Mouse (Mus musculus) myocyte (in vitro differentiated cells): ENCODE measurements at regions not wholly inside any gene's neighbourhood (a gene's known extent, or its start where the extent isn't known, plus 50 kb on each side); places are given as distances from the start of the nearest gene placed in this dataset.

Experiments used
- H3K27me3 ChIP-seq: one replicate; pipeline ENCODE4 v1.6.1; 2011; ENCODE audit not compliant: control insufficient read depth, insufficient read depth, insufficient read length
- H3K36me3 ChIP-seq: one replicate; pipeline ENCODE4 v1.6.1; 2011; ENCODE audit not compliant: control insufficient read depth, insufficient read depth
- H3K4me2 ChIP-seq: one replicate; pipeline ENCODE4 v1.6.1; 2011; ENCODE audit warnings: low read depth, control low read depth
- H3K4me3 ChIP-seq: one replicate; pipeline ENCODE4 v1.5.1; 2011; ENCODE audit warnings: mild to moderate bottlenecking, control low read depth, moderate library complexity
- H3K79me2 ChIP-seq: one replicate; pipeline ENCODE4 v1.6.1; 2011; ENCODE audit not compliant: control insufficient read depth, insufficient read depth
- H3ac ChIP-seq: one replicate; pipeline ENCODE4 v1.6.1; 2011; ENCODE audit not compliant: control insufficient read depth, insufficient read length
- CEBPB ChIP-seq: IDR thresholded peaks from 2 replicates; pipeline ENCODE4 v1.6.1; 2011; ENCODE audit warnings: mild to moderate bottlenecking, moderate library complexity; ENCODE audit not compliant: poor library complexity, insufficient read depth, severe bottlenecking
- E2F4 ChIP-seq: IDR thresholded peaks from one replicate; pipeline ENCODE4 v1.6.1; 2011; ENCODE audit warnings: mild to moderate bottlenecking, control low read depth, moderate library complexity; ENCODE audit not compliant: insufficient read depth
- MAX ChIP-seq: IDR thresholded peaks from one replicate; pipeline ENCODE4 v1.6.1; 2011; ENCODE audit warnings: low read depth, mild to moderate bottlenecking, control low read depth
- MYOD1 ChIP-seq, 3 experiments: IDR thresholded peaks; one replicate each; pipeline ENCODE4 v1.6.1; 2011; ENCODE audit warnings: control low read depth in 2 of 3, low read depth in 2 of 3, mild to moderate bottlenecking in 2 of 3, moderate library complexity in 1 of 3; ENCODE audit not compliant: insufficient read length in 2 of 3, control insufficient read depth in 1 of 3
- MYOG ChIP-seq, 3 experiments: IDR thresholded peaks; one replicate each; pipeline ENCODE4 v1.6.1; 2011; ENCODE audit warnings: control low read depth in 2 of 3, low read depth in 2 of 3, mild to moderate bottlenecking in 2 of 3; ENCODE audit not compliant: insufficient read length in 2 of 3, control insufficient read depth in 1 of 3, insufficient read depth in 1 of 3
- POLR2A ChIP-seq: IDR thresholded peaks from one replicate; pipeline ENCODE4 v1.6.1; 2011; ENCODE audit warnings: low read depth, mild to moderate bottlenecking, control low read depth, moderate library complexity; ENCODE audit not compliant: insufficient read length
- POLR2AphosphoS2 ChIP-seq: IDR thresholded peaks from one replicate; pipeline ENCODE4 v1.6.1; 2011; ENCODE audit warnings: low read depth, control low read depth; ENCODE audit not compliant: insufficient read length
- REST ChIP-seq: IDR thresholded peaks from one replicate; pipeline ENCODE4 v1.6.1; 2011; ENCODE audit warnings: mild to moderate bottlenecking, control low read depth, moderate library complexity; ENCODE audit not compliant: insufficient read depth, insufficient read length
- SRF ChIP-seq: IDR thresholded peaks from one replicate; pipeline ENCODE4 v1.6.1; 2011; ENCODE audit warnings: low read depth; ENCODE audit not compliant: control insufficient read depth, insufficient read length
- TCF12 ChIP-seq: IDR thresholded peaks from one replicate; pipeline ENCODE4 v1.6.1; 2011; ENCODE audit warnings: mild to moderate bottlenecking, control low read depth; ENCODE audit not compliant: poor library complexity, insufficient read depth, severe bottlenecking
- TCF3 ChIP-seq: IDR thresholded peaks from one replicate; pipeline ENCODE4 v1.6.1; 2011; ENCODE audit warnings: low read depth, control low read depth; ENCODE audit not compliant: insufficient read length
- USF1 ChIP-seq: IDR thresholded peaks from one replicate; pipeline ENCODE4 v1.6.1; 2011; ENCODE audit warnings: low read depth, mild to moderate bottlenecking, control low read depth, moderate library complexity

DNA sequence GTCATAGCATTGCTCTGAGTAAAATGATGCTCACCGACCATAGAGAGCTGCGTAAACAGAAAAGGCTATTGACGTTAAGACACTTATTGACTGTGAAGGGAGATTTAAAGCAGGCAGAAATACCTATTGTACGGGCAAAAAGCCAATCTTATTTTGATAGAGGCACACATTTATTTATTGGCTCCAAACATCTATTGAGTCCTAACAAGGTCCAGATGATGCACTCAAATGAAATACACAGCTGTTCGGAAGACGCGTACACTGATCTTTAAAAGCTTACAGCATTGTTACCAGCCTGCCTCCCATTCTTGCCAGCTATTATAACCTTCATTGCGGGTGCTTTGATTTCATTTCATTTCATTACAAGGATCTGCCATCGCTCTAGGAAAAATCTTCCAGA is 102.0 kb upstream of the Map1b start:
- no peak overlapping the region for H3K4me2 ChIP-seq
- no peak overlapping the region for H3K4me3 ChIP-seq
- H3K27me3 ChIP-seq: no peaks in the 10 kb centered on the region
- H3K79me2 ChIP-seq: no peaks in the 10 kb centered on the region
- no peak overlapping the region for H3ac ChIP-seq
- H3K36me3 ChIP-seq: no peaks in the 10 kb centered on the region
- no peak for TF ChIP-seq SRF

- Histone ChIP-seq H3K27me3 (no peaks in the 10 kb centered on the region), H3K79me2 (no peaks in the 10 kb centered on the region), H3K4me3 (no peak overlapping the region), H3K4me2 (no peak overlapping the region), H3K36me3 (no peaks in the 10 kb centered on the region), H3ac (no peak overlapping the region)
- TF ChIP-seq MYOD1 (IDR thresholded peaks at IDR 0.05; ENCODE audit: control insufficient read depth in 1 of 3, insufficient read length in 2 of 3, low read depth in 2 of 3) (no peak), POLR2A (no peak), USF1 (no peak), POLR2AphosphoS2 (no peak), REST (no peak), MAX (no peak), E2F4 (no peak), MYOG (IDR thresholded peaks at IDR 0.05; ENCODE audit: control insufficient read depth in 1 of 3, insufficient read depth in 1 of 3, insufficient read length in 2 of 3, low read depth in 2 of 3) (no peak), CEBPB (no peak), TCF12 (no peak), SRF (no peak), TCF3 (no peak)
Observed at GRCm38 (mm10) chr13:99617457-99617856, 101.1 kb upstream of the Map1b start.

DNA sequence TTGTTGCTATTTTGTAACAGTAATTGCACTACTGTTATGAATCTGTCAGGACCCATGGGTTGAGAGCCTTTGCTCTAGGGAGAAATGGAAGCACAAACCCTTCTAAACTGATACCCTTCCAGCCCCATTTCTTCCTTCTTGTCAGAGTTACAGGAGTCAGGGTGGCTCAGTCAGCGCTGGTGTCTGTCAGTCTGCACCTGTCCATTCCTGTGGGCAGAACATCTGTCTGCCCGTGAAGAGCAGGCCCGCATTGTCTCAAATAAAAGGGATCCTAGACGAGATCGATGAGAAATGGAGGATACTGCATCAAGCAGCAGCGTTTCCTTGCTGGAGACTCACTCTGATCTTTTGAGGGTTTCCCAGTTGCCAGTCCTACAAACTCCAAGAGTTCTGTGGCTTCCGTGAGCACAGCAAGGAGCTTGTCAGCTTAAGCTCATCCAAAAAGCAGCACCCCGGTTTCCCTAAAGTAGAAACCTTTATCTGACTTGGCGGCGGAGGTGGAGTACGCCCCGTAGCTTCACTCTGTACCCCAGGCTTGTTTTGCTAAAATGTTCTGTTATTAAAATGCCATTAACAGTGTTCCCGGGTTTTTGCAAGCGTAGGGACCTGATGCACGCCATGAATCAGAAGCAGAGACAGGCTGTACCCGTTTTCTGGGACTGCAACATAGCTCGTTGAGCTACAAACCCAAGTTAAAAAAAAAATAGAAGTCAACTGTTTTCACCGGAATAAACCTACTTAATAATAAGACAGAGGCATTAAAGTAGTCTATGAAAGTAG is 95.6 kb upstream of the Map1b start:
- no peaks in the 10 kb centered on the region for H3K36me3 ChIP-seq
- H3K4me2 ChIP-seq: no peak overlapping the region
- H3K79me2 ChIP-seq: no peaks in the 10 kb centered on the region
- no peaks in the 10 kb centered on the region for H3K27me3 ChIP-seq
- peak in 1 of 3 experiments; percentile 63 for TF ChIP-seq MYOG (IDR thresholded peaks at IDR 0.05; ENCODE audit: control insufficient read depth in 1 of 3, insufficient read depth in 1 of 3, insufficient read length in 2 of 3, low read depth in 2 of 3)
- no peak for TF ChIP-seq REST
- no peak for TF ChIP-seq MAX
- no peak for TF ChIP-seq SRF
- no peak for TF ChIP-seq E2F4
- TF ChIP-seq TCF3: no peak
- TF ChIP-seq CEBPB: no peak
- no peak for TF ChIP-seq POLR2AphosphoS2
- no peak for TF ChIP-seq TCF12
- no peak for TF ChIP-seq USF1
- TF ChIP-seq MYOD1 (IDR thresholded peaks at IDR 0.05; ENCODE audit: control insufficient read depth in 1 of 3, insufficient read length in 2 of 3, low read depth in 2 of 3): peak in 2 of 3 experiments; percentile 59 to 74
- TF ChIP-seq POLR2A: no peak
- H3K4me3 ChIP-seq: no peak overlapping the region
- no peak overlapping the region for H3ac ChIP-seq

GRCm38 (mm10) chr13:99610498-99610897 is 94.2 kb upstream of the Map1b start:
- Histone ChIP-seq H3K4me2 (no peak overlapping the region), H3K27me3 (no peaks in the 10 kb centered on the region), H3K79me2 (no peaks in the 10 kb centered on the region), H3K36me3 (no peaks in the 10 kb centered on the region), H3K4me3 (no peak overlapping the region), H3ac (no peak overlapping the region)
- TF ChIP-seq MYOG (IDR thresholded peaks at IDR 0.05; ENCODE audit: control insufficient read depth in 1 of 3, insufficient read depth in 1 of 3, insufficient read length in 2 of 3, low read depth in 2 of 3) (peak in 1 of 3 experiments; percentile 4), TCF3 (no peak), POLR2A (no peak), MYOD1 (IDR thresholded peaks at IDR 0.05; ENCODE audit: control insufficient read depth in 1 of 3, insufficient read length in 2 of 3, low read depth in 2 of 3) (peak in 1 of 3 experiments; percentile 5)
